Mouse (Mus musculus) limb, embryonic 14.5 days (tissue): ENCODE data around the gene Slc44a3. TPM values are rescaled to one million over a fixed set of nuclear protein-coding genes. Genes with fewer than 3 reads are reported as not detected.

ENCODE experiments used
- ATAC-seq: fragments of 200-750 bp; cut with Nextera tagmentation; 2 replicates; pipeline ENCODE4 v1.8.0; 2017; ENCODE audit warnings: low read depth, moderate number of reproducible peaks, moderate TSS enrichment; ENCODE audit not compliant: low FRiP score
- DNase-seq: peaks from one replicate; pipeline ENCODE4 v3.0.0-alpha.2; 2015; ENCODE audit warnings: low spot score
- H3K27ac ChIP-seq: fragments of 300-500 bp; sonication (generic); replicated peaks from 2 replicates; pipeline ENCODE4 v1.5.1; 2014; ENCODE audit warnings: low read depth, mild to moderate bottlenecking, low read length, moderate library complexity, mixed read lengths
- H3K27me3 ChIP-seq: fragments of 300-500 bp; sonication (generic); 2 replicates; pipeline ENCODE4 v1.6.1; 2014; ENCODE audit warnings: low read length, mixed read lengths; ENCODE audit not compliant: control insufficient read depth, insufficient read depth
- H3K36me3 ChIP-seq: fragments of 300-500 bp; sonication (generic); 2 replicates; pipeline ENCODE4 v1.6.1; 2014; ENCODE audit warnings: mild to moderate bottlenecking, low read length, moderate library complexity, mixed read lengths; ENCODE audit not compliant: control insufficient read depth, insufficient read depth
- H3K4me1 ChIP-seq: fragments of 300-500 bp; sonication (generic); 2 replicates; pipeline ENCODE4 v1.6.1; 2014; ENCODE audit warnings: antibody characterized with exemption, low read length, mixed read lengths; ENCODE audit not compliant: control insufficient read depth, insufficient read depth
- H3K4me2 ChIP-seq: fragments of 300-500 bp; sonication (generic); replicated peaks from 2 replicates; pipeline ENCODE4 v1.6.1; 2014; ENCODE audit warnings: low read depth, mild to moderate bottlenecking, low read length, moderate library complexity; ENCODE audit not compliant: severe bottlenecking
- H3K4me3 ChIP-seq: fragments of 300-500 bp; sonication (generic); replicated peaks from 2 replicates; pipeline ENCODE4 v1.5.1; 2014; ENCODE audit warnings: low read length
- H3K9ac ChIP-seq: fragments of 300-500 bp; sonication (generic); 2 replicates; pipeline ENCODE4 v1.6.1; 2014; ENCODE audit warnings: mild to moderate bottlenecking, low read depth, low read length, moderate library complexity; ENCODE audit not compliant: severe bottlenecking
- H3K9me3 ChIP-seq: fragments of 300-500 bp; sonication (generic); 2 replicates; pipeline ENCODE4 v1.6.1; 2016; ENCODE audit warnings: low read length; ENCODE audit not compliant: control insufficient read depth
- POLR2A ChIP-seq: fragments of 200-500 bp; IDR thresholded peaks from 2 replicates; pipeline ENCODE4 v1.8.0; 2012; ENCODE audit warnings: inconsistent platforms, mild to moderate bottlenecking, moderate library complexity, borderline replicate concordance; ENCODE audit not compliant: insufficient read depth, insufficient read length; ENCODE audit errors: extremely low read depth
- WGBS: fragments of 180-500 bp; shearing (Covaris S2); extraction: QIAGEN DNeasy Blood & Tissue Kit; methylation state at CpG from one replicate; pipeline ENCODE4 v1.1.7; 2014; 5-methylcytosine and 5-hydroxymethylcytosine counted together
- polyA plus RNA-seq, 2 experiments: library from polyadenylated mRNA; depleted of rRNA in 1 of 2; stranded (reverse) in 1 of 2; unstranded in 1 of 2; fragments of >200 nt; fragmentation: Nextera tagmentation in 1 of 2; extraction: Ambion mirVana in 1 of 2; gene quantifications; 2 replicates each; pipeline versions ENCODE4 v1.2.1 to v1.2.3; 2012 to 2014

Slc44a3 gene
- polyA plus RNA-seq, 2 experiments = 0.91 to 1.7 TPM

DNA sequence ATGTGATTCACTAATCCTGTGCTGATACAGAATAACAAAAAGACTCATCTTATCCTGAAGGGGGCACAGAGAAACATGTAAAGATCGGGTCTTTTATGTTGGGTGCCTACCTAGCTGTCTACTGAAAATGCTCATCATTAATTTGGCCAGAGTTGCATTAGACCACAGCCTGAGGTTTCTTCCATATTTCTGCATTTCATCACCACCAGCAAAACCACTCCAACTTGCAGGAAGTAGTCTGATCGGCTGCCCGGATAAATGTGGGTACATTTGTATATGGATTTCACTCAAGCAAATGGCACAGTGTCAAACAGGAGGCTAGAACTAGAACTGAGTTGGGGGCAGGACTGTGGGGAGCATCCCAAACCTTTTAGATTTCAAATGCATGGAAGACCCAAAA, 11.1 kb downstream of the Slc44a3 start:
- H3K36me3 ChIP-seq = no peaks in the 10 kb centered on the region
- ATAC-seq (no peak), DNase-seq (no peak)
- H3K4me3 ChIP-seq = no peak overlapping the region
- no peak overlapping the region for H3K9ac ChIP-seq
- H3K9me3 ChIP-seq = no peaks in the 10 kb centered on the region
- TF ChIP-seq POLR2A = no peak
- H3K27me3 ChIP-seq = no peaks in the 10 kb centered on the region
- H3K4me2 ChIP-seq = no peak overlapping the region
- peaks cover 4% of the 10 kb centered on the region; the same call in 1 of the 2 replicates for H3K4me1 ChIP-seq
- WGBS = 86% methylated on average over 3 of the region's 3 CpGs
- no peak overlapping the region for H3K27ac ChIP-seq

DNA sequence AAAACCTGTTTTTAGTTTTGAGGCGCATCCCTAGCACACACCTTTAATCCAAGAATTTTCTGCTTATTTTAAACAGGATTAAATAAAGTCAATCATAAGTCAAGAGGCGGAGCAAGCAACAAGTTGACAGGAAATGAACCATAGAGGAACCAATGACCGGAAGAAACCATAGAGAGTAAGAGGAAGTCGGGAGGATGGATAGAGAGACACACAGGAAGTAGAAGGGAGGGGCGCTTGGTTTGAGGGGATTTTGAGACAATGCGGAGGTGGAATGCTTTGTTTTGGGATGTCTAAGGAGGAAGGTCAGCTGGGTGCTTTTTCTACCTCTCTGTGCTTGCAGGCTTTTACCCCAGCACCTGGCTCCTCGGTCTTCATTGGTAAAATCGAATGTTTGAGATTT, 15.2 kb downstream of the Slc44a3 start:
- WGBS = 95% methylated on average over 8 of the region's 8 CpGs
- no peak for DNase-seq

DNA sequence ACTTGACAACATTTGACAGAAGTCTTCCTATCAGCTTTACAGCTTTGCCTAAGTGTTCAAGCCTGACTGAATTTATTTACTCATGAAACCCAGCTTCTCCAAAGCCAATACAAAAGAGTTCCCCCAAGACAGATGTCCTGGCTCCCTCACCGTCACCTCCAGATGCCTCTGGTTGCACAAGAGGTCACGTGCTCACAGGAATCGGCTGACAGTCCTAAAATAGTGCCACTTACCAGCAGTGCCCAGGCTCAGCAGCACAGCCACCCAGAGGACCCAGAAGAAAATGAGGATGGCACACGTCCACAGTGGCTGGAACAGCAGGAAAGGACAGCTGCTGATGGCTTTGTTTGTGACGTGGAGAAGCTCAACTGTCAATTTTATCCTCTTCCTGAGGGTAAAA, 23.1 kb downstream of the Slc44a3 start:
- H3K4me3 ChIP-seq = no peak overlapping the region
- no peak overlapping the region for H3K9ac ChIP-seq
- ATAC-seq (no peak), DNase-seq (no peak)
- no peak overlapping the region for H3K27ac ChIP-seq
- no peaks in the 10 kb centered on the region for H3K27me3 ChIP-seq
- WGBS = 47% methylated on average over 5 of the region's 5 CpGs
- H3K36me3 ChIP-seq = no peaks in the 10 kb centered on the region
- H3K4me1 ChIP-seq = no peaks in the 10 kb centered on the region; the same call in 1 of the 2 replicates
- TF ChIP-seq POLR2A = no peak
- H3K9me3 ChIP-seq = no peaks in the 10 kb centered on the region
- no peak overlapping the region for H3K4me2 ChIP-seq

More for the DNA sequence above, 15.2 kb downstream of the Slc44a3 start:
- Histone ChIP-seq H3K9ac (no peak overlapping the region), H3K4me2 (no peak overlapping the region), H3K27ac (no peak overlapping the region), H3K4me3 (no peak overlapping the region), H3K4me1 (no peaks in the 10 kb centered on the region), H3K36me3 (no peaks in the 10 kb centered on the region), H3K27me3 (no peaks in the 10 kb centered on the region), H3K9me3 (no peaks in the 10 kb centered on the region)
- no peak for TF ChIP-seq POLR2A
- ATAC-seq = no peak

DNA sequence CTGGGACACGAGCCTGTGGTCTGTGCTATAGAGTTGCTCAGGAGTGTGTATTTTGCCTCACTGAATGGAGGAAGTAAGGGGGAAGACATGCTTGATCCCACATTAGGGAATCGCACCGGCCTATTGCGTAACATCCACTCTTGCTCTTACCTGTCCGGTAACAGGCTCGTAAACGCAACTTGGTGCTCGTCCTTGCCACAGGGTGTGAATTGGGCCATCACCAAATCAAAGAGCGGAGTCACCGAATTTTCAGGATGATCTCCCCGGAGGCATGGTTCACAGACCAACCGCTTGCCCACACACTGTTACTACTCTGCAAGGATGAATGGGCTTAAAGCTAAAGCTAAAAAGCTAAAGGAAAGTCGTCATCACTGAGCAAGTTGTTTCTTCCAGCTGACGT, 24.5 kb downstream of the Slc44a3 start:
- no peak for TF ChIP-seq POLR2A
- Histone ChIP-seq H3K4me1 (no peaks in the 10 kb centered on the region; the same call in 1 of the 2 replicates), H3K9me3 (no peaks in the 10 kb centered on the region), H3K27ac (no peak overlapping the region), H3K36me3 (no peaks in the 10 kb centered on the region), H3K27me3 (no peaks in the 10 kb centered on the region), H3K4me2 (no peak overlapping the region), H3K9ac (no peak overlapping the region), H3K4me3 (no peak overlapping the region)
- 92% methylated on average over 14 of the region's 14 CpGs for WGBS
- ATAC-seq = no peak
- DNase-seq = no peak

DNA sequence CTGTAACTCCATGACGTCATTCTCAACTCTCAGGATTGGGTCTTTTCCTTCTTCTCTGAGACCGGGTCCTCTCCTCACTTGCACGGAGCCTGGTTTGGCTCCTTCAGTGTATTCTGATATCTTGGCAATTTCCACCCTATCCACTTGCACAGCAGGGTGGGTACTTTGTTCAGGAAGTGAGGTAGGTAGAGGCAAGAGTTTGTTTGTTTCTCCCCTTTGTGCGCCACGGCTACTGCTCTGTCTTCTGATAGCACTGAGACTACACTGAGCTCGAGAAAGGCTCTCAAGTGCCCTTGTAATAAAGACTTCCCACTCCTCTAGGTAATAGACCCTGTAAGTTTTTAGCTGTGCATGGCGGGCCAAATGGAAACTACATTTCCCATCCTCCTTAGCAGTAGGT, 25.4 kb downstream of the Slc44a3 start:
- TF ChIP-seq POLR2A = no peak
- Histone ChIP-seq H3K27me3 (no peaks in the 10 kb centered on the region), H3K4me2 (no peak overlapping the region), H3K4me1 (no peaks in the 10 kb centered on the region; the same call in 1 of the 2 replicates), H3K4me3 (no peak overlapping the region), H3K9me3 (no peaks in the 10 kb centered on the region), H3K36me3 (no peaks in the 10 kb centered on the region), H3K9ac (no peak overlapping the region), H3K27ac (no peak overlapping the region)
- ATAC-seq = no peak
- WGBS = 83% methylated on average over 7 of the region's 7 CpGs
- no peak for DNase-seq

DNA sequence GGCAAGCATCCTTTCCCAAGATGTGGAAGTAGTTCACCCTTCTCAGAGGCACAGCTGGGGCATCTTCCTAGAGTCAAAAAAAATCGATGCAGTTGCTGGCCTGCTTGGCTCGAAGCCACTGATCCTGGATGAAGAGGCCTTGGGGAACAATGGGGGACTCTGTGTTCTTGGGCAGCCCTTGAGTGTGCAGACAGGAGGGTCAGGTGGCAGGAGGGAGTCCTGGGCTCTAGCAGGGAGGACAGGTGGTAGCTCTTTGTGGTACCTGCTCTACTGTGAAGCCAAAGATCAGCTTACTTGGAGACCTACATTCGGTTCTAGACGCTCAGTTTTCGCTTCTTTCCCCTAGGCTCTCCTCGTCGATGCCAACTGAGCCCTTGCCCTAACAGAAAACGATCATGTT, 26.0 kb downstream of the Slc44a3 start:
- ATAC-seq = no peak
- Histone ChIP-seq H3K36me3 (no peaks in the 10 kb centered on the region), H3K27ac (no peak overlapping the region), H3K9me3 (no peaks in the 10 kb centered on the region), H3K4me2 (no peak overlapping the region), H3K4me1 (no peaks in the 10 kb centered on the region; the same call in 1 of the 2 replicates), H3K9ac (no peak overlapping the region), H3K4me3 (no peak overlapping the region), H3K27me3 (no peaks in the 10 kb centered on the region)
- no peak for TF ChIP-seq POLR2A
- 83% methylated on average over 8 of the region's 8 CpGs for WGBS
- DNase-seq = no peak
